Mouse (Mus musculus) kidney, embryonic 15.5 days (tissue): ENCODE results near the gene Pnlip. TPM values are rescaled to one million over a fixed set of nuclear protein-coding genes. Genes with fewer than 3 reads are reported as not detected.

Source experiments
- ATAC-seq: fragments of 200-750 bp; cut with Nextera tagmentation; replicated peaks from 2 replicates; pipeline ENCODE4 v1.8.0; 2017; ENCODE audit warnings: moderate TSS enrichment; ENCODE audit not compliant: low FRiP score
- H3K27ac ChIP-seq: fragments of 300-500 bp; sonication (generic); 2 replicates; pipeline ENCODE4 v1.5.1; 2015; ENCODE audit warnings: mild to moderate bottlenecking, inconsistent platforms
- H3K27me3 ChIP-seq: fragments of 300-500 bp; sonication (generic); 2 replicates; pipeline ENCODE4 v1.6.1; 2015; ENCODE audit warnings: inconsistent platforms
- H3K36me3 ChIP-seq: fragments of 300-500 bp; sonication (generic); 2 replicates; pipeline ENCODE4 v1.6.1; 2015; ENCODE audit warnings: inconsistent platforms
- H3K4me1 ChIP-seq: fragments of 300-500 bp; sonication (generic); 2 replicates; pipeline ENCODE4 v1.6.1; 2015; ENCODE audit warnings: inconsistent platforms
- H3K4me2 ChIP-seq: fragments of 300-500 bp; sonication (generic); 2 replicates; pipeline ENCODE4 v1.6.1; 2015; ENCODE audit warnings: moderate library complexity, mild to moderate bottlenecking, inconsistent platforms
- H3K4me3 ChIP-seq: fragments of 300-500 bp; sonication (generic); replicated peaks from 2 replicates; pipeline ENCODE4 v1.5.1; 2015; ENCODE audit warnings: mild to moderate bottlenecking, inconsistent platforms
- H3K9ac ChIP-seq: fragments of 300-500 bp; sonication (generic); 2 replicates; pipeline ENCODE4 v1.6.1; 2015; ENCODE audit warnings: mild to moderate bottlenecking, inconsistent platforms
- H3K9me3 ChIP-seq: fragments of 300-500 bp; sonication (generic); replicated peaks from 2 replicates; pipeline ENCODE4 v1.6.1; 2016; ENCODE audit warnings: inconsistent platforms
- WGBS: fragments of 180-500 bp; shearing (Covaris S2); methylation state at CpG from one replicate; pipeline ENCODE4 v1.1.7; 2015; ENCODE audit warnings: mixed read lengths; 5-methylcytosine and 5-hydroxymethylcytosine counted together
- polyA plus RNA-seq: library from polyadenylated mRNA; unstranded; fragments of >200 nt; fragmentation: Nextera tagmentation; extraction: Ambion mirVana; gene quantifications from 2 replicates; pipeline ENCODE4 v1.2.1, GENCODE M21; 2015

Gene Pnlip
- polyA plus RNA-seq, result not detected in 2 replicates

GRCm38 (mm10) chr19:58652198-58652597 is at the start of gene Pnlip:
TSS of gene Pnlip (plus strand) at chr19:58652498.
- no peak for ATAC-seq
- 65% methylated on average over 5 of the region's 5 CpGs for WGBS

GRCm38 (mm10) chr19:58609716-58610115 is 42.6 kb upstream of the Pnlip start:
- WGBS, result 74% methylated on average over 1 of the region's 1 CpGs
- no peak overlapping the region for H3K4me2 ChIP-seq
- no peak overlapping the region for H3K4me3 ChIP-seq
- H3K9me3 ChIP-seq, result no peaks in the 10 kb centered on the region
- no peaks in the 10 kb centered on the region for H3K27me3 ChIP-seq
- H3K27ac ChIP-seq, result no peak overlapping the region
- no peak overlapping the region for H3K9ac ChIP-seq
- 0 out of 2 replicates have a peak, but pooled peaks cover 5% of the 10 kb centered on the region for H3K4me1 ChIP-seq
- no peaks in the 10 kb centered on the region for H3K36me3 ChIP-seq
- no peak for ATAC-seq

More at GRCm38 (mm10) chr19:58652198-58652597, at the start of gene Pnlip:
- Histone ChIP-seq H3K4me2 (no peak within 1 kb of the TSS), H3K4me3 (no peak within 1 kb of the TSS), H3K9me3 (no peaks in the 10 kb centered on the region), H3K9ac (no peak within 1 kb of the TSS), H3K27me3 (no peaks in the 10 kb centered on the region), H3K4me1 (no peaks in the 10 kb centered on the region), H3K36me3 (no peaks in the 10 kb centered on the region), H3K27ac (no peak within 1 kb of the TSS)

- no peak overlapping the region for H3K9ac ChIP-seq
- no peaks in the 10 kb centered on the region for H3K9me3 ChIP-seq
- no peaks in the 10 kb centered on the region for H3K36me3 ChIP-seq
- WGBS, result 69% methylated on average over 3 of the region's 3 CpGs
- H3K4me1 ChIP-seq, result 0 out of 2 replicates have a peak, but pooled peaks cover 5% of the 10 kb centered on the region
- H3K27me3 ChIP-seq, result no peaks in the 10 kb centered on the region
- no peak overlapping the region for H3K4me3 ChIP-seq
- H3K4me2 ChIP-seq, result no peak overlapping the region
- no peak overlapping the region for H3K27ac ChIP-seq
- ATAC-seq, result no peak
Measured at GRCm38 (mm10) chr19:58612745-58613144, 39.6 kb upstream of the Pnlip start.

- 79% methylated on average over 7 of the region's 7 CpGs for WGBS
Measured at GRCm38 (mm10) chr19:58616606-58617005, 35.7 kb upstream of the Pnlip start.

GRCm38 (mm10) chr19:58620661-58621060 is 31.6 kb upstream of the Pnlip start:
- H3K4me1 ChIP-seq, result no peaks in the 10 kb centered on the region
- 77% methylated on average over 3 of the region's 3 CpGs for WGBS
- H3K9ac ChIP-seq, result no peak overlapping the region
- H3K27me3 ChIP-seq, result no peaks in the 10 kb centered on the region
- no peak overlapping the region for H3K4me2 ChIP-seq
- no peaks in the 10 kb centered on the region for H3K36me3 ChIP-seq
- no peak for ATAC-seq
- H3K27ac ChIP-seq, result no peak overlapping the region
- H3K9me3 ChIP-seq, result no peaks in the 10 kb centered on the region
- H3K4me3 ChIP-seq, result no peak overlapping the region

More at GRCm38 (mm10) chr19:58616606-58617005, 35.7 kb upstream of the Pnlip start:
- H3K36me3 ChIP-seq, result no peaks in the 10 kb centered on the region
- H3K4me2 ChIP-seq, result no peak overlapping the region
- 0 out of 2 replicates have a peak, but pooled peaks cover 5% of the 10 kb centered on the region for H3K4me1 ChIP-seq
- no peaks in the 10 kb centered on the region for H3K27me3 ChIP-seq
- ATAC-seq, result no peak
- no peak overlapping the region for H3K9ac ChIP-seq
- H3K27ac ChIP-seq, result no peak overlapping the region
- H3K9me3 ChIP-seq, result no peaks in the 10 kb centered on the region
- H3K4me3 ChIP-seq, result no peak overlapping the region

- no peak for ATAC-seq
- Histone ChIP-seq H3K4me2 (no peak overlapping the region), H3K9ac (no peak overlapping the region), H3K4me3 (no peak overlapping the region), H3K4me1 (no peaks in the 10 kb centered on the region), H3K27me3 (no peaks in the 10 kb centered on the region), H3K27ac (no peak overlapping the region), H3K9me3 (no peaks in the 10 kb centered on the region), H3K36me3 (no peaks in the 10 kb centered on the region)
- WGBS, result 84% methylated on average over 1 of the region's 1 CpGs
Measured at GRCm38 (mm10) chr19:58621646-58622045, 30.7 kb upstream of the Pnlip start.

- H3K27ac ChIP-seq, result no peak overlapping the region
- H3K4me2 ChIP-seq, result no peak overlapping the region
- H3K36me3 ChIP-seq, result no peaks in the 10 kb centered on the region
- no peak for ATAC-seq
- H3K27me3 ChIP-seq, result no peaks in the 10 kb centered on the region
- no peak overlapping the region for H3K9ac ChIP-seq
- no peaks in the 10 kb centered on the region for H3K9me3 ChIP-seq
- no peak overlapping the region for H3K4me3 ChIP-seq
- H3K4me1 ChIP-seq, result 0 out of 2 replicates have a peak, but pooled peaks cover 2% of the 10 kb centered on the region
- WGBS, result 70% methylated on average over 4 of the region's 4 CpGs
Measured at GRCm38 (mm10) chr19:58624799-58625198, 27.5 kb upstream of the Pnlip start.

- no peaks in the 10 kb centered on the region for H3K36me3 ChIP-seq
- 80% methylated on average over 9 of the region's 9 CpGs for WGBS
- H3K27me3 ChIP-seq, result no peaks in the 10 kb centered on the region
- ATAC-seq, result no peak
- no peak overlapping the region for H3K4me2 ChIP-seq
- 0 out of 2 replicates have a peak, but pooled peaks cover 2% of the 10 kb centered on the region for H3K4me1 ChIP-seq
- H3K27ac ChIP-seq, result no peak overlapping the region
- H3K4me3 ChIP-seq, result no peak overlapping the region
- no peak overlapping the region for H3K9ac ChIP-seq
- H3K9me3 ChIP-seq, result no peaks in the 10 kb centered on the region
Measured at GRCm38 (mm10) chr19:58625254-58625947, 26.9 kb upstream of the Pnlip start.

- no peaks in the 10 kb centered on the region for H3K36me3 ChIP-seq
- no peak overlapping the region for H3K9ac ChIP-seq
- no peak for ATAC-seq
- no peak overlapping the region for H3K27ac ChIP-seq
- peak overlapping the region; percentile 48 for H3K4me2 ChIP-seq
- no peak overlapping the region for H3K4me3 ChIP-seq
- H3K27me3 ChIP-seq, result no peaks in the 10 kb centered on the region
- WGBS, result 39% methylated on average over 22 of the region's 22 CpGs
- H3K4me1 ChIP-seq, result 0 out of 2 replicates have a peak, but pooled peaks cover 2% of the 10 kb centered on the region
- no peaks in the 10 kb centered on the region for H3K9me3 ChIP-seq
Measured at GRCm38 (mm10) chr19:58627406-58628337, 24.6 kb upstream of the Pnlip start.

- no peak overlapping the region for H3K4me2 ChIP-seq
- 83% methylated on average over 3 of the region's 3 CpGs for WGBS
- H3K9me3 ChIP-seq, result no peaks in the 10 kb centered on the region
- no peak for ATAC-seq
- no peaks in the 10 kb centered on the region for H3K36me3 ChIP-seq
- no peak overlapping the region for H3K27ac ChIP-seq
- H3K4me1 ChIP-seq, result 0 out of 2 replicates have a peak, but pooled peaks cover 2% of the 10 kb centered on the region
- H3K9ac ChIP-seq, result no peak overlapping the region
- no peak overlapping the region for H3K4me3 ChIP-seq
- H3K27me3 ChIP-seq, result no peaks in the 10 kb centered on the region
Measured at GRCm38 (mm10) chr19:58629351-58629773, 22.9 kb upstream of the Pnlip start.

GRCm38 (mm10) chr19:58650036-58650435 is 2.3 kb upstream of the Pnlip start:
- Histone ChIP-seq H3K9ac (no peak overlapping the region), H3K4me1 (no peaks in the 10 kb centered on the region), H3K27ac (no peak overlapping the region), H3K27me3 (no peaks in the 10 kb centered on the region), H3K36me3 (no peaks in the 10 kb centered on the region), H3K9me3 (no peaks in the 10 kb centered on the region), H3K4me2 (no peak overlapping the region), H3K4me3 (no peak overlapping the region)
- WGBS, result 81% methylated on average over 5 of the region's 5 CpGs
- no peak for ATAC-seq

GRCm38 (mm10) chr19:58662098-58662497 is 9.8 kb downstream of the Pnlip start:
- Histone ChIP-seq H3K4me2 (no peak overlapping the region), H3K27ac (no peak overlapping the region), H3K27me3 (no peaks in the 10 kb centered on the region), H3K9me3 (no peaks in the 10 kb centered on the region), H3K9ac (no peak overlapping the region), H3K4me1 (no peaks in the 10 kb centered on the region), H3K36me3 (no peaks in the 10 kb centered on the region), H3K4me3 (no peak overlapping the region)
- WGBS, result 57% methylated on average over 4 of the region's 4 CpGs
- ATAC-seq, result no peak
